Mouse (Mus musculus): ENCODE results near the gene Fam13a.

- no peak for TF ChIP-seq POLR2A (IDR thresholded peaks at IDR 0.05; ENCODE audit: borderline replicate concordance, control insufficient read depth, low read depth, low read length)
- TF ChIP-seq CTCF (IDR thresholded peaks at IDR 0.05; ENCODE audit: control insufficient read depth, insufficient read depth, low read length), result no peak
These were observed 35.6 kb downstream of the Fam13a start for GRCm38 (mm10) chr6:58988706-58989105.

Measured in bone marrow, adult 2 months (tissue).